ENCODE assay signal across 27 mouse cellular contexts in the genomic region with DNA sequence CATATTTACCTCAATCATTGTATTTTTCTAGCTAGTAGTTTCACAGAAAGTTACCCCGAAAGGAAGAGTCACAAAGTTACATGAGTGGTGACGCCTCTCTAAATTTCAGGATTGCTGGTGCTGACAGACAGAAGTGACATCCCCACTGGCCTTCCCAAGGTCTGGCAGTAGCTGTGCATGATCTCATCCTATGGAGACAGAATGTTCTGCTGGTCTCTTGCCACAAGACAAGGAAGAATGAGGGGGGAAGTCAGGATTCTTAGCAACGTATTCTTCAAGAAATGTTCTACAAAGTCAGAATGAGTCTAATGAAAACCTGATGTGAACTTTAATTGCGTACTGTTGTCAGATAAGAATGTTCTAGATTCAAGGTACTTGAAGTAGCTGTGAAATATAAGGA.
"Had no signal": no experiment of that assay in that cellular context is flagged by ENCODE, and none has a peak within 500 bp of the region (broad histone marks: within the 10 kb centered on the region; RNA-seq: fewer than 3 reads in every experiment).

No protein-coding gene starts in this region.

- H3K4me3 ChIP-seq: gastrocnemius, adult 2 months; heart, adult 2 months; heart, embryonic 13.5 days; heart, embryonic 15.5 days; hindbrain, embryonic 10.5 days; hindbrain, embryonic 12.5 days; intestine, embryonic 15.5 days; limb, embryonic 13.5 days; limb, embryonic 15.5 days; liver, embryonic 12.5 days had no signal

- H3K27ac ChIP-seq: gastrocnemius, adult 2 months; heart, adult 2 months; heart, embryonic 13.5 days; heart, embryonic 15.5 days; hindbrain, embryonic 10.5 days; hindbrain, embryonic 12.5 days; hindbrain, embryonic 14.5 days; intestine, embryonic 15.5 days; limb, embryonic 13.5 days; limb, embryonic 15.5 days; liver, embryonic 12.5 days had no signal

- H3K9ac ChIP-seq: heart, embryonic 13.5 days; heart, embryonic 15.5 days; hindbrain, embryonic 12.5 days; hindbrain, embryonic 14.5 days; intestine, embryonic 15.5 days; limb, embryonic 13.5 days; limb, embryonic 15.5 days; liver, embryonic 12.5 days had no signal

- ATAC-seq: forebrain, embryonic 16.5 days; hindbrain, embryonic 16.5 days; inflammation-experienced regulatory T-cells, adult 6 months; intestine, embryonic 15.5 days; intestine, postnatal 0 days; liver, embryonic 12.5 days had no signal

- H3K4me1 ChIP-seq: heart, embryonic 13.5 days; heart, embryonic 15.5 days; hindbrain, embryonic 10.5 days; hindbrain, embryonic 12.5 days; intestine, embryonic 15.5 days; limb, embryonic 13.5 days; limb, embryonic 15.5 days; liver, embryonic 12.5 days had no signal

- H3K27me3 ChIP-seq: heart, embryonic 13.5 days; heart, embryonic 15.5 days; hindbrain, embryonic 12.5 days; intestine, embryonic 15.5 days; limb, embryonic 13.5 days; limb, embryonic 15.5 days; liver, embryonic 12.5 days had no signal

- DNase-seq: gastrocnemius, adult 2 months; gastrocnemius, postnatal 10 days; gastrocnemius, postnatal 25 days; heart, adult 2 months; heart, postnatal 4 days; kidney, adult 18-20 months; kidney, adult 8-10 months; kidney, postnatal 10 days; kidney, postnatal 25 days; kidney, postnatal 4 days; layer of hippocampus, adult 9-11 months; layer of hippocampus, postnatal 36 days; left cerebral cortex, postnatal 4 days had no signal

- H3K36me3 ChIP-seq: heart, embryonic 13.5 days; heart, embryonic 15.5 days; hindbrain, embryonic 10.5 days; hindbrain, embryonic 12.5 days; intestine, embryonic 15.5 days; limb, embryonic 13.5 days; limb, embryonic 15.5 days; liver, embryonic 12.5 days had no signal

- H3K9me3 ChIP-seq: heart, embryonic 13.5 days; heart, embryonic 15.5 days; hindbrain, embryonic 10.5 days; hindbrain, embryonic 12.5 days; intestine, embryonic 15.5 days; limb, embryonic 13.5 days; limb, embryonic 15.5 days; liver, embryonic 12.5 days had no signal

- H3K4me2 ChIP-seq: heart, embryonic 11.5 days; heart, embryonic 13.5 days; heart, embryonic 15.5 days; hindbrain, embryonic 12.5 days; hindbrain, embryonic 14.5 days; intestine, embryonic 15.5 days; limb, embryonic 13.5 days; limb, embryonic 15.5 days; liver, embryonic 12.5 days had no signal
